In the genomic region with DNA sequence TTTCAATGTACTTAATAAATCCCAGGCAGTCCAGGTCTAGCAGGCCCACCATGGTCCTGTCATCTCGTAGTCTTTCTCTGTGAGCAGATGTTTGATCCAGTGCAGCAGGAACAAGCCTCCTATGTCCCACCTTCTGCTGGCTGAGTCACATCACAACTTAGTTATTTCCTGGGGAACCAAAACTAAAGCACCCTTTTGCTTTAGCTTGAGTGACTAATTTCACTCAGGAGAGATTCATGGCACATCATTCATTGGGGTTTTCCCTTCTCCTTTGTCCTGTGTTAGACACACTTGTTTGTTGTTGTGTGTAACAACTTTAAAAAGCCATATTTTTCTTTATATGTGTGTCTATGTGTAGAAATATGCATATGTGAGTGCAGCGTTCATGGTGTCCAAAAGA, we compare ENCODE assay signal across 21 mouse cellular contexts.
DNase-seq lines count a peak whose midpoint lies in the region; ATAC-seq and TF ChIP-seq lines count a peak whose summit lies in the region.
"Had no signal": no experiment of that assay in that cellular context is flagged by ENCODE, and none has a peak within 500 bp of the region (broad histone marks: within the 10 kb centered on the region; RNA-seq: fewer than 3 reads in every experiment).

No protein-coding gene starts in this region.

- no peak overlapping the region for H3K9ac ChIP-seq in intestine, postnatal 0 days (ENCODE audit: low read depth, low read length)
- no peak overlapping the region for H3K9ac ChIP-seq in intestine, embryonic 16.5 days (ENCODE audit: low read depth, low read length)
- no peak overlapping the region for H3K9ac ChIP-seq in neural tube, embryonic 15.5 days (replicated peaks)
- H3K9ac ChIP-seq in embryonic facial prominence, embryonic 15.5 days: no peak overlapping the region
- H3K9ac ChIP-seq: forebrain, embryonic 13.5 days; midbrain, embryonic 15.5 days had no signal

- H3K27me3 ChIP-seq in intestine, postnatal 0 days (replicated peaks; ENCODE audit: control insufficient read depth, insufficient read depth, low read length): no peaks in the 10 kb centered on the region
- H3K27me3 ChIP-seq in intestine, embryonic 16.5 days (replicated peaks; ENCODE audit: control insufficient read depth, insufficient read depth, low read length): no peaks in the 10 kb centered on the region
- H3K27me3 ChIP-seq in neural tube, embryonic 15.5 days (replicated peaks): no peaks in the 10 kb centered on the region
- H3K27me3 ChIP-seq in embryonic facial prominence, embryonic 15.5 days: no peaks in the 10 kb centered on the region
- H3K27me3 ChIP-seq: forebrain, embryonic 13.5 days; midbrain, embryonic 15.5 days had no signal

- H3K27ac ChIP-seq in intestine, postnatal 0 days (ENCODE audit: low read depth, low read length): no peak overlapping the region
- H3K27ac ChIP-seq in intestine, embryonic 16.5 days (ENCODE audit: low read length): no peak overlapping the region
- H3K27ac ChIP-seq in neural tube, embryonic 15.5 days (replicated peaks): peak overlapping the region; percentile 54
- peak overlapping the region; percentile 77 for H3K27ac ChIP-seq in embryonic facial prominence, embryonic 15.5 days (replicated peaks)
- H3K27ac ChIP-seq: forebrain, embryonic 13.5 days; gastrocnemius, adult 2 months; midbrain, embryonic 15.5 days had no signal

- DNase-seq in neural tube, embryonic 10.5 days (ENCODE audit: extremely low spot score, low spot score): no peak
- DNase-seq in c-Kit-positive CD71-positive TER-119-positive erythroid progenitor cells, embryonic 14.5 days (ENCODE audit: low spot score): no peak
- no peak for DNase-seq in spleen, postnatal 10 days (ENCODE audit: low spot score in 2 of 2)
- DNase-seq: adrenal gland, postnatal 36 days; cerebellum, adult 11 months; cerebellum, postnatal 25 days; gastrocnemius, adult 2 months; kidney, adult 18-20 months; lung, postnatal 4 days; right cerebral cortex, adult 18-20 months; thymus, adult 2 months had no signal

- WGBS in intestine, postnatal 0 days: 100% methylated on average over 2 of the region's 2 CpGs
- WGBS in intestine, embryonic 16.5 days: 88% methylated on average over 2 of the region's 2 CpGs
- 88% methylated on average over 2 of the region's 2 CpGs for WGBS in neural tube, embryonic 15.5 days
- WGBS in embryonic facial prominence, embryonic 15.5 days: 61% methylated on average over 2 of the region's 2 CpGs

- no peak overlapping the region for H3K4me2 ChIP-seq in intestine, postnatal 0 days (replicated peaks; ENCODE audit: low read depth)
- H3K4me2 ChIP-seq in intestine, embryonic 16.5 days (ENCODE audit: low read depth, low read length): no peak overlapping the region
- no peak overlapping the region for H3K4me2 ChIP-seq in neural tube, embryonic 15.5 days
- no peak overlapping the region for H3K4me2 ChIP-seq in embryonic facial prominence, embryonic 15.5 days (replicated peaks)
- H3K4me2 ChIP-seq: forebrain, embryonic 13.5 days; midbrain, embryonic 15.5 days had no signal

- peak; percentile 31; the same call in 1 of the 2 replicates for TF ChIP-seq CTCF in intestine, postnatal 0 days (IDR thresholded peaks at IDR 0.05; ENCODE audit: low read depth)

- no peak overlapping the region for H3K4me3 ChIP-seq in intestine, postnatal 0 days (ENCODE audit: low read depth, low read length)
- H3K4me3 ChIP-seq in intestine, embryonic 16.5 days (ENCODE audit: low read length): no peak overlapping the region
- H3K4me3 ChIP-seq in neural tube, embryonic 15.5 days (replicated peaks): no peak overlapping the region
- H3K4me3 ChIP-seq in embryonic facial prominence, embryonic 15.5 days (replicated peaks): no peak overlapping the region
- H3K4me3 ChIP-seq: erythroblast, embryonic 14.5 days; forebrain, embryonic 13.5 days; gastrocnemius, adult 2 months; heart, embryonic 10.5 days; midbrain, embryonic 15.5 days; myocyte had no signal

- no peak for ATAC-seq in intestine, postnatal 0 days
- no peak for ATAC-seq in intestine, embryonic 16.5 days
- no peak for ATAC-seq in neural tube, embryonic 15.5 days (ENCODE audit: low FRiP score)
- ATAC-seq in embryonic facial prominence, embryonic 15.5 days (ENCODE audit: insufficient number of reproducible peaks, low FRiP score, low TSS enrichment, low read depth): no peak
- ATAC-seq: forebrain, embryonic 13.5 days; hindbrain, postnatal 0 days; midbrain, embryonic 15.5 days had no signal

- H3K4me1 ChIP-seq in intestine, postnatal 0 days (replicated peaks; ENCODE audit: control insufficient read depth, insufficient read depth, low read length): no peaks in the 10 kb centered on the region; the same call in 1 of the 2 replicates
- H3K4me1 ChIP-seq in intestine, embryonic 16.5 days (ENCODE audit: control insufficient read depth, insufficient read depth, low read length): peaks cover 21% of the 10 kb centered on the region
- peaks cover 42% of the 10 kb centered on the region for H3K4me1 ChIP-seq in neural tube, embryonic 15.5 days
- H3K4me1 ChIP-seq in embryonic facial prominence, embryonic 15.5 days: peaks cover 52% of the 10 kb centered on the region

- no peaks in the 10 kb centered on the region for H3K9me3 ChIP-seq in intestine, postnatal 0 days (ENCODE audit: control insufficient read depth)
- no peaks in the 10 kb centered on the region for H3K9me3 ChIP-seq in intestine, embryonic 16.5 days (ENCODE audit: control insufficient read depth, low read length)
- H3K9me3 ChIP-seq in neural tube, embryonic 15.5 days (replicated peaks): no peaks in the 10 kb centered on the region
- H3K9me3 ChIP-seq in embryonic facial prominence, embryonic 15.5 days (replicated peaks): no peaks in the 10 kb centered on the region
- H3K9me3 ChIP-seq: heart, embryonic 10.5 days; midbrain, embryonic 15.5 days had no signal

- H3K36me3 ChIP-seq in intestine, postnatal 0 days (ENCODE audit: control insufficient read depth, insufficient read depth): no peaks in the 10 kb centered on the region
- H3K36me3 ChIP-seq in intestine, embryonic 16.5 days (ENCODE audit: control insufficient read depth, insufficient read depth, low read length): no peaks in the 10 kb centered on the region
- no peaks in the 10 kb centered on the region for H3K36me3 ChIP-seq in neural tube, embryonic 15.5 days
- no peaks in the 10 kb centered on the region for H3K36me3 ChIP-seq in embryonic facial prominence, embryonic 15.5 days
- H3K36me3 ChIP-seq: heart, embryonic 10.5 days; midbrain, embryonic 15.5 days had no signal

Comparison
In these comparisons a context has a peak if more than half of its experiments do, and no peak if none do; other contexts are left out.
1. H3K27ac ChIP-seq: peak in neural tube, embryonic 15.5 days (single experiment) and embryonic facial prominence, embryonic 15.5 days (single experiment); none in intestine, postnatal 0 days (single experiment) and intestine, embryonic 16.5 days (single experiment).